Mouse (Mus musculus) kidney, adult 2 months (tissue): ENCODE measurements around the gene Nkpd1.

Source experiments
- CTCF ChIP-seq: fragments of 200-500 bp; conservative IDR thresholded peaks from 2 replicates; pipeline ENCODE4 v1.5.1; 2011; ENCODE audit warnings: low read depth, mild to moderate bottlenecking, control low read depth, low read length, moderate library complexity, mixed read lengths; ENCODE audit not compliant: insufficient read depth, insufficient read length
- POLR2A ChIP-seq: fragments of 200-500 bp; IDR thresholded peaks from one replicate; pipeline ENCODE4 v1.6.1; 2011; ENCODE audit warnings: low read depth, low read length, control low read depth

GRCm38 (mm10) chr7:19523017-19523756, 5.5 kb downstream of the Nkpd1 start:
- TF ChIP-seq CTCF (no peak), POLR2A (no peak)
